Mouse (Mus musculus) testis, adult 2 months (tissue): ENCODE data around the gene Serpinb3c. TPM values are rescaled to one million over a fixed set of nuclear protein-coding genes. Genes with fewer than 3 reads are reported as not detected.
"Not testable (repeated sequence)": the region's sequence is repeated elsewhere in the genome, so short reads cannot be mapped to it uniquely, and the experiment has no call there.

Source experiments
- H3K27ac ChIP-seq: fragments of 200-500 bp; 2 replicates; pipeline ENCODE4 v1.5.1; 2012; ENCODE audit warnings: low read depth, low read length; ENCODE audit not compliant: control insufficient read depth, insufficient read depth
- H3K27me3 ChIP-seq: fragments of 200-500 bp; 2 replicates; pipeline ENCODE4 v1.6.1; 2012; ENCODE audit warnings: mild to moderate bottlenecking, low read length, moderate library complexity; ENCODE audit not compliant: control insufficient read depth, insufficient read depth
- H3K36me3 ChIP-seq: fragments of 200-500 bp; 2 replicates; pipeline ENCODE4 v1.6.1; 2012; ENCODE audit warnings: mild to moderate bottlenecking, low read length; ENCODE audit not compliant: control insufficient read depth, insufficient read depth
- H3K4me1 ChIP-seq: fragments of 200-500 bp; 2 replicates; pipeline ENCODE4 v1.6.1; 2012; ENCODE audit warnings: low read length; ENCODE audit not compliant: control insufficient read depth, insufficient read depth
- H3K4me3 ChIP-seq: fragments of 200-500 bp; 2 replicates; pipeline ENCODE4 v1.5.1; 2012; ENCODE audit warnings: low read depth, mild to moderate bottlenecking, low read length, moderate library complexity, mixed read lengths; ENCODE audit not compliant: control insufficient read depth
- polyA plus RNA-seq: library from polyadenylated mRNA; depleted of rRNA; stranded (reverse); fragments of >200 nt; gene quantifications from 2 replicates; pipeline ENCODE4 v1.2.3, GENCODE M21; 2012; rRNA removed

The Serpinb3c gene
- polyA plus RNA-seq, result not detected in 2 replicates

DNA sequence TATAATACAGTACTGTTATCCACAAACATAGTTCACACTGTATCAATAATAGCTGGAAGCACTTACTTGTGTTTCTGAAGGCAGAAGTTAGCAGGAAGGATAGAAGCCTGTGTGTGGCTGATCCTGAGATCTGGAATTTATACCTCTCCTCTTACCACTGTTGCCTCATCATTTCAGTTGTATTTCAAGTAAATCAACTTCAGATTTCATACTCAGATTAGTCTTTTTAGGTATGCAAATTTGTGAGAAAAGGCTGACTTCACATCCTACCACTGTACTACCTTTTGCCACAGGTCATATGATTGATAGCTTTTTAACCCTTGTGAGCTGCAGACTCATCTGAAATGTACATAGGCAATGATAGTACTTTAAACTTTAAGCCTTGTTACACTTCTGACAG, at the start of gene Serpinb3c, which contains the start of gene Serpinb3b:
TSS of gene Serpinb3c (minus strand) at position 111 of the 400 bp plus-strand sequence.
TSS of gene Serpinb3b (minus strand) at position 101 of the 400 bp plus-strand sequence.
- H3K27ac ChIP-seq, H3K36me3 ChIP-seq, H3K4me3 ChIP-seq, H3K27me3 ChIP-seq, H3K4me1 ChIP-seq: not testable (repeated sequence)

DNA sequence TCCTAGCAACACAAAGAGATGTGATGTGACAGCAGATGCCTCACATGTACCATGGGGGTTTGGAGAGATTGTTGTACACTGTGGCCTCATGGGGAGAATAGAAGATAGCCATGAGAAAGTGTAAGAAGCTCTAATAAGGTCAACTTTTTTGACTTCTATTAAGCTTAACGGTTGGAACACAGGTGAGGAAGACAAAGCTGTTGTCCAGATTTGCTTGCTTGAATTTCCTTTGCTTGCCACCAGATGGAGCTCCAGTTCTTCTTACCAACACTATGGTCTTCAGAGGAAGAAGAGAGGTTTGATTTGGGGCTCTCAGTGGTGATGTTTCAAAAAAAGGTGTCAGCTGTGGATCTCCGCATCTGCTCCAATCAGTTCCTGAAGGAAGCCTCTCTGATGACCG, 35.0 kb downstream of the Serpinb3c start:
- not testable (repeated sequence) for H3K27me3 ChIP-seq, H3K27ac ChIP-seq, H3K4me3 ChIP-seq, H3K4me1 ChIP-seq, H3K36me3 ChIP-seq

Other genes with a start within 250 kb of the Serpinb3c start
- gene Serpinb3a, start 226.1 kb downstream of the Serpinb3c start, polyA plus RNA-seq, result not detected in 2 replicates
- gene Serpinb3d, start 194.9 kb downstream of the Serpinb3c start, polyA plus RNA-seq, result not detected in 2 replicates
- not detected in 2 replicates for gene Serpinb3b, start within 50 bp of the Serpinb3c start, polyA plus RNA-seq
- not detected in 2 replicates for gene Serpinb11, start 82.8 kb upstream of the Serpinb3c start, polyA plus RNA-seq
- gene Serpinb7, start 121.3 kb upstream of the Serpinb3c start, polyA plus RNA-seq, result 0.07 and 0.09 TPM in 2 replicates
- 0.12 and 0.17 TPM in 2 replicates for gene Serpinb2, start 233.1 kb upstream of the Serpinb3c start, polyA plus RNA-seq